Mouse (Mus musculus): ENCODE data around the gene Gad1. TPM values are rescaled to one million over a fixed set of nuclear protein-coding genes. Genes with fewer than 3 reads are reported as not detected.
A peak's percentile ranks its signal among the peaks of the same experiment; 100 is the strongest.

Gad1 gene
- total and polyA plus RNA-seq, 2 experiments from 2014 or later: 154 to 160 TPM

DNA sequence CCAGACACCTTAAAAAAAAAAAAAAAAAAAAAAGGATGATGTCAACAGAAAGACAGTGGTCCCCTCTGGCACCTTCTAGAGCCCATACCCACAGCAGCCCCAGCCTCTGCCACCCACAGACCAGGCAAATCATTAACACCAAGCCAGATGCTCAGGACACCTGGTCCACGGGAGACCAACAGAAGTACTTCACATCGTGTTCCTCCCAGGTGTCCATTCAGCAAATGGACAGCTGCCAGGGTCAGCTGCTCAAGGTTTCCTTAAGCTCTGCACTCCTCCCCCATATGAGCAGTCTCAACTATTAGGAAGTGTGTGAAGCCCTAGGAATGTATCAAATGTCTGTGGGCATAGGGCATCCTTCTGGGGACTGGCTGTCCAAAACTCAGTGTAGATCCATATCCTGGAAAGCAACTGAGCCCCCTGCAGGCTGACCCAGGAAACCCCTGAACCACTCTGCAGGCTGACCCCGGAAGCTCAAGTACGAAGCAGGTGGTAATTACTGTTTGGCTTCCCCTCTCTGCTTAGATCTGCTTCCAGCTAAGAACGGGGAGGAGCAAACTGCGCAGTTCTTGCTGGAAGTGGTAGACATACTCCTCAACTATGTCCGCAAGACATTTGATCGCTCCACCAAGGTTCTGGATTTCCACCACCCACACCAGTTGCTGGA, 20.8 kb downstream of the Gad1 start:
- Histone ChIP-seq H3K4me2 (ENCODE audit: low read depth, low read length, poor library complexity, severe bottlenecking) (no peak overlapping the region), H3K4me3 (ENCODE audit: low read depth, low read length) (no peak overlapping the region), H3K27me3 (ENCODE audit: insufficient read depth, low read length) (peaks cover 7% of the 10 kb centered on the region; the same call in 1 of the 2 replicates), H3K36me3 (ENCODE audit: insufficient read depth, low read length) (no peaks in the 10 kb centered on the region), H3K9ac (replicated peaks; ENCODE audit: low read length, poor library complexity, severe bottlenecking) (no peak overlapping the region), H3K4me1 (ENCODE audit: insufficient read depth, low read length) (no peaks in the 10 kb centered on the region), H3K9me3 (ENCODE audit: low read length) (no peaks in the 10 kb centered on the region), H3K27ac (ENCODE audit: low read depth, low read length) (no peak overlapping the region)
- 0 out of 2 replicates have a peak, but pooled peaks have one; percentile 21 for TF ChIP-seq CTCF (IDR thresholded peaks at IDR 0.05)
- WGBS: 80% methylated on average over 8 of the region's 8 CpGs
- DNase-seq (ENCODE audit: low spot score) (no peak), ATAC-seq (ENCODE audit: low FRiP score) (no peak)

GRCm38 (mm10) chr2:70588200-70588599, 35.3 kb downstream of the Gad1 start:
- no peak overlapping the region for H3K4me2 ChIP-seq (ENCODE audit: low read depth, low read length, poor library complexity, severe bottlenecking)
- H3K9ac ChIP-seq (replicated peaks; ENCODE audit: low read length, poor library complexity, severe bottlenecking): no peak overlapping the region
- H3K4me3 ChIP-seq (ENCODE audit: low read depth, low read length): no peak overlapping the region
- no peak for ATAC-seq (ENCODE audit: low FRiP score)
- no peaks in the 10 kb centered on the region for H3K9me3 ChIP-seq (ENCODE audit: low read length)
- 0 out of 2 replicates have a peak, but pooled peaks cover 6% of the 10 kb centered on the region for H3K36me3 ChIP-seq (ENCODE audit: insufficient read depth, low read length)
- no peaks in the 10 kb centered on the region for H3K27me3 ChIP-seq (ENCODE audit: insufficient read depth, low read length)
- no peak for TF ChIP-seq CTCF (IDR thresholded peaks at IDR 0.05)
- H3K4me1 ChIP-seq (ENCODE audit: insufficient read depth, low read length): no peaks in the 10 kb centered on the region; the same call in 1 of the 2 replicates
- 91% methylated on average over 6 of the region's 6 CpGs for WGBS
- no peak for DNase-seq (ENCODE audit: low spot score)
- H3K27ac ChIP-seq (ENCODE audit: low read depth, low read length): no peak overlapping the region

DNA sequence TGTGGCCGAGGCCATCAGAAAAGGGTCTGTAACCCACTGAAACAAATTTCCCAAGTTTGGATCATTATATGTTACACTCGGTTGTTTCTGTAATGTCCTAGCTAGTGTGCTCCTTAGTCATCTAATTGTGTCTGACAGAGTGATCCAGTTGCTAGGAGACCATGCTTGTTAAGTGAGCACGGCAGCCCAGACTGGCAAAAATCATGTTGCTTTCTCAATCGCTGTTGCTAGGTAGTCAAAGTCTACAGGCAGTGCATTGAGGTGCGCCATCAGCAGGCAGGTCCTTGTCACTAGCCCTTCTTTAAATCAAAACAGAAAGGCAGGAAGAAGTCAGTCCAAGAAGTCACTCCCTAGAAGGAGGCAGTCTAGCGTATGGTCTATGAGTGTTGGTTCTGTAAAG, 39.6 kb downstream of the Gad1 start:
- peak; percentile 70 for DNase-seq (ENCODE audit: low spot score)
- no peak overlapping the region for H3K9ac ChIP-seq (replicated peaks; ENCODE audit: low read length, poor library complexity, severe bottlenecking)
- TF ChIP-seq CTCF (IDR thresholded peaks at IDR 0.05): peak; percentile 59
- H3K36me3 ChIP-seq (ENCODE audit: insufficient read depth, low read length): 0 out of 2 replicates have a peak, but pooled peaks cover 6% of the 10 kb centered on the region
- no peaks in the 10 kb centered on the region; the same call in 1 of the 2 replicates for H3K4me1 ChIP-seq (ENCODE audit: insufficient read depth, low read length)
- peak overlapping the region; percentile 55; the same call in 1 of the 2 replicates for H3K27ac ChIP-seq (ENCODE audit: low read depth, low read length)
- WGBS: 27% methylated on average over 6 of the region's 6 CpGs
- peak; percentile 87 for ATAC-seq (ENCODE audit: low FRiP score)
- H3K4me3 ChIP-seq (ENCODE audit: low read depth, low read length): no peak overlapping the region
- no peaks in the 10 kb centered on the region for H3K9me3 ChIP-seq (ENCODE audit: low read length)
- no peak overlapping the region for H3K4me2 ChIP-seq (ENCODE audit: low read depth, low read length, poor library complexity, severe bottlenecking)
- no peaks in the 10 kb centered on the region for H3K27me3 ChIP-seq (ENCODE audit: insufficient read depth, low read length)

DNA sequence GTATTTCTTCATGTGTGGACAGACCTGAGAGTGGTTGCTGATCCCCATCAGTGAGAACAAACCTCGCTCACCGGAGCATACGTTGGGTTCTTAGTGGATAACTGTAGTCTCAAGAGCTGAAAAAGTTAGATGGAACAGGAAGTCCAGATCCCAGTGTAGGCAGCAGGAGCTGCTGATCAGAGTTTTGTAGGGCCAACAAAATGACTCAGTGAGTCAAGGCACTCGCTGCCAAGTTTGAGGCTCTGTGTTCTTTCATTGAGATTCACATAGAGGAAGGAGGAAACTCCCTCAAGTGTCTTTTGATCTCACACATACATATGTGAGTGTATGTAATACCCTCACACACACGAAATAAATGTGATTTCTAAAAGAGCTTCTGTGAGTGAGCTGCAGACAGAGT, 40.8 kb downstream of the Gad1 start:
- Histone ChIP-seq H3K4me1 (ENCODE audit: insufficient read depth, low read length) (no peaks in the 10 kb centered on the region; the same call in 1 of the 2 replicates), H3K9me3 (ENCODE audit: low read length) (no peaks in the 10 kb centered on the region), H3K27me3 (ENCODE audit: insufficient read depth, low read length) (no peaks in the 10 kb centered on the region), H3K36me3 (ENCODE audit: insufficient read depth, low read length) (0 out of 2 replicates have a peak, but pooled peaks cover 6% of the 10 kb centered on the region), H3K27ac (ENCODE audit: low read depth, low read length) (peak overlapping the region; percentile 26; the same call in 1 of the 2 replicates), H3K9ac (replicated peaks; ENCODE audit: low read length, poor library complexity, severe bottlenecking) (no peak overlapping the region), H3K4me3 (ENCODE audit: low read depth, low read length) (no peak overlapping the region), H3K4me2 (ENCODE audit: low read depth, low read length, poor library complexity, severe bottlenecking) (no peak overlapping the region)
- no peak for TF ChIP-seq CTCF (IDR thresholded peaks at IDR 0.05)
- no peak for DNase-seq (ENCODE audit: low spot score)
- 86% methylated on average over 5 of the region's 5 CpGs for WGBS
- no peak for ATAC-seq (ENCODE audit: low FRiP score)

DNA sequence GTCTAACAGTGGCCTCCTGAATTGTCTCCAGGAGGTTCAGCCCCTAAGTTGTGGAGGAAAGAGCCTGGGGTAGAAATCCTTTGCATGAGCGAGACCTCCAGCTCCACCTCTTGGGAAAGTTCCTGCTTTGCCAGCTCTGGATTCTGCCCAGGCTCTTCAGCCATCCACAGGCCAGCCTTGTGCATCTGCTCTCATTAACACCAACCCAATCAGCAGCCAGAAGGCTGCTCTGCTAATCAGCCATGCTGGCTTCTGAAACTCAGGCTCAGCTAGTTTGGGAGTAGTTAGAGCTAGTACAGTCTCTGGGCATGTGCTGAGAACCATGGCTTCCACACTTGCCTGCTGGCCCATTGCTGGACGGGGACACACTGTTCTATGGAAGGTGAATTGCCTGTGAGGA, 43.0 kb downstream of the Gad1 start:
- H3K9me3 ChIP-seq (ENCODE audit: low read length): no peaks in the 10 kb centered on the region
- H3K4me2 ChIP-seq (ENCODE audit: low read depth, low read length, poor library complexity, severe bottlenecking): no peak overlapping the region
- no peak for TF ChIP-seq CTCF (IDR thresholded peaks at IDR 0.05)
- ATAC-seq (ENCODE audit: low FRiP score) (no peak), DNase-seq (ENCODE audit: low spot score) (no peak)
- H3K36me3 ChIP-seq (ENCODE audit: insufficient read depth, low read length): 0 out of 2 replicates have a peak, but pooled peaks cover 2% of the 10 kb centered on the region
- no peak overlapping the region for H3K9ac ChIP-seq (replicated peaks; ENCODE audit: low read length, poor library complexity, severe bottlenecking)
- no peaks in the 10 kb centered on the region; the same call in 1 of the 2 replicates for H3K4me1 ChIP-seq (ENCODE audit: insufficient read depth, low read length)
- WGBS: 64% methylated on average over 2 of the region's 2 CpGs
- no peak overlapping the region for H3K27ac ChIP-seq (ENCODE audit: low read depth, low read length)
- H3K27me3 ChIP-seq (ENCODE audit: insufficient read depth, low read length): no peaks in the 10 kb centered on the region
- no peak overlapping the region for H3K4me3 ChIP-seq (ENCODE audit: low read depth, low read length)

DNA sequence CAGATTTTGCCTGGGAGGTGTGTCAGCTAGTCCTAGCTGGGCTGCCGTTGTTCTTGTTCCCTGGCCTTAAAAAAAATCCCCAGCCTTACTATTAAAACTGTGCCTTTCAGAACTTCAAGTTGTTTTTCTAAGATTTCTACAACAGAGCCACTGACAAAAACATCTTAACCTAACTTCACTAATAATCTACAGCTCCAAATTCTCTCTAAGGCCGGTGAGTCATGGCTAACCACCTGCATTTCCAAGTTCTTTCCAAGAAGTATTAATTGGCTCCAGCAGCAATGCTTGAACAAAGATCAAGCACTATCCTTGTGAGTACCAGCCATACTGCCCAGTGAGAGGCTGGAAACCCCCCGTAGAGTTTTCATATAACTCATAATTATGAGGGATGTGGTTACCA, 56.9 kb downstream of the Gad1 start:
- ATAC-seq (ENCODE audit: low FRiP score) (no peak), DNase-seq (ENCODE audit: low spot score) (no peak)
- Histone ChIP-seq H3K27ac (ENCODE audit: low read depth, low read length) (no peak overlapping the region), H3K9me3 (ENCODE audit: low read length) (no peaks in the 10 kb centered on the region), H3K27me3 (ENCODE audit: insufficient read depth, low read length) (no peaks in the 10 kb centered on the region), H3K4me3 (ENCODE audit: low read depth, low read length) (no peak overlapping the region), H3K4me2 (ENCODE audit: low read depth, low read length, poor library complexity, severe bottlenecking) (no peak overlapping the region), H3K36me3 (ENCODE audit: insufficient read depth, low read length) (no peaks in the 10 kb centered on the region), H3K4me1 (ENCODE audit: insufficient read depth, low read length) (no peaks in the 10 kb centered on the region), H3K9ac (replicated peaks; ENCODE audit: low read length, poor library complexity, severe bottlenecking) (no peak overlapping the region)
- 88% methylated on average over 3 of the region's 3 CpGs for WGBS
- no peak for TF ChIP-seq CTCF (IDR thresholded peaks at IDR 0.05)
